29 mouse cellular contexts compared by ENCODE assay signal in genomic region chr1:129602284-129602683, GRCm38 (mm10).
DNase-seq lines count a peak whose midpoint lies in the region; TF ChIP-seq lines count a peak whose summit lies in the region.
"Had no signal": no experiment of that assay in that cellular context is flagged by ENCODE, and none has a peak within 500 bp of the region (broad histone marks: within the 10 kb centered on the region; RNA-seq: fewer than 3 reads in every experiment).

No protein-coding gene starts in this region.

- TF ChIP-seq CTCF in left cerebral cortex, adult 2 months (IDR thresholded peaks at IDR 0.05) = no peak

- peak overlapping the region; percentile 24; the same call in 1 of the 2 replicates for H3K27ac ChIP-seq in left cerebral cortex, adult 2 months
- H3K27ac ChIP-seq: embryonic facial prominence, embryonic 12.5 days; gastrocnemius, adult 2 months; heart, embryonic 13.5 days; hindbrain, embryonic 15.5 days; limb, embryonic 13.5 days; lung, embryonic 15.5 days; midbrain, embryonic 10.5 days; midbrain, embryonic 15.5 days; neural tube, embryonic 15.5 days; stomach, postnatal 0 days had no signal

- peak; percentile 12 to 43 for DNase-seq in frontal cortex, postnatal 36 days (ENCODE audit: low spot score in 2 of 2)
- no peak for DNase-seq in frontal cortex, postnatal 10 days (ENCODE audit: low spot score in 2 of 2)
- peak; percentile 31 for DNase-seq in right cerebral cortex, adult 18-20 months
- DNase-seq in right cerebral cortex, postnatal 14 days = no peak
- DNase-seq in left cerebral cortex, adult 2 months (ENCODE audit: extremely low spot score in 1 of 2, low spot score in 2 of 2) = no peak
- DNase-seq in telencephalon, adult 2 months (ENCODE audit: low read depth, low spot score) = peak; percentile 78
- no peak for DNase-seq in cerebellum, adult 18-20 months
- DNase-seq: adrenal gland, postnatal 10 days; cerebellum, adult 11 months; cerebellum, adult 9-11 months; embryo, embryonic 11 days; gastrocnemius, adult 2 months; gastrocnemius, postnatal 36 days; heart, postnatal 10 days; kidney, adult 11 months; kidney, postnatal 14 days; retina, postnatal 1 day; spleen, adult 18-20 months; thymus, adult 2 months; thymus, postnatal 36 days had no signal

- no peak overlapping the region for H3K4me3 ChIP-seq in left cerebral cortex, adult 2 months
- H3K4me3 ChIP-seq: embryonic facial prominence, embryonic 12.5 days; gastrocnemius, adult 2 months; heart, embryonic 13.5 days; hindbrain, embryonic 15.5 days; limb, embryonic 13.5 days; lung, embryonic 15.5 days; midbrain, embryonic 10.5 days; midbrain, embryonic 15.5 days; neural tube, embryonic 15.5 days had no signal

- intact Hi-C loops in left cerebral cortex, adult 2 months (cut with DNase I) = loop anchor here (1.0 to 10.0 kb wide), 2 partner anchors 181 to 427 kb away; no protein-coding TSS in a partner anchor

Comparison
In these comparisons a context has a peak if more than half of its experiments do, and no peak if none do; other contexts are left out.
1. DNase-seq: peak in frontal cortex, postnatal 36 days (2 of 2), right cerebral cortex, adult 18-20 months (single experiment) and telencephalon, adult 2 months (single experiment); none in frontal cortex, postnatal 10 days (0 of 2), right cerebral cortex, postnatal 14 days (single experiment), left cerebral cortex, adult 2 months (0 of 2) and cerebellum, adult 18-20 months (0 of 2).